In the genomic region with DNA sequence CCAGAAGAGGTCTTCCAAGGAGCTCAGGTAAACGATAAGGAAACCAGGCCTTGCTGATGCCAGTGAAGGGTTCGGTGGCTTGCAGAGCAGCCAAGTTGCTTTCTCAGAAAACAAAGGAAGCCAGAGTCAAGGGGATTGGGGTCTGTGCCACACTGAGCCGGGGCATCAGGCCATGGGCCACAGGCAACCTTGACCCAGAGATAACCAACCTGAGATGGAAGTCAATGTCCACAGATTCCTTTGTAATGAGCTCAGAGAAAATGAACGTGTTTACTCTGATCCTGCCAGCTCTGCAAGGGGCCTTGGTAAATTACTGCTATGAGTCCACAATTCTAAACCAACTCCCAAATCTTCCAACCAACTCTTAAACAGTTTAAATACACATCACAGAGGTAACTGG, we compare ENCODE assay signal across 1 mouse cellular context.
TF ChIP-seq lines count a peak whose summit lies in the region.

No protein-coding gene starts in this region.

TF ChIP-seq in myocyte, 11 proteins besides CTCF, POLR2A, EP300 and RAD21 (continued from another document):
- no peak for TF ChIP-seq CEBPB (IDR thresholded peaks at IDR 0.05; ENCODE audit: insufficient read depth, poor library complexity, severe bottlenecking)
